Mouse (Mus musculus): ENCODE data around the gene Adap2. TPM values are rescaled to one million over a fixed set of nuclear protein-coding genes. Genes with fewer than 3 reads are reported as not detected.

The Adap2 gene
- 4.5 and 5.1 TPM in 2 replicates for polyA plus RNA-seq (2012; rRNA removed)

- DNase-seq: peak; percentile 86
- 1% methylated on average over 47 of the region's 47 CpGs for WGBS
- peaks cover 8% of the 10 kb centered on the region; the same call in 1 of the 2 replicates for H3K27me3 ChIP-seq (ENCODE audit: control insufficient read depth, insufficient read depth, low read length)
- H3K4me1 ChIP-seq (replicated peaks; ENCODE audit: control insufficient read depth, insufficient read depth, low read length): peaks cover 6% of the 10 kb centered on the region; the same call in 1 of the 2 replicates
- H3K27ac ChIP-seq (ENCODE audit: control insufficient read depth, insufficient read depth, low read length): no peak within 1 kb of the TSS
- H3K4me3 ChIP-seq (ENCODE audit: control insufficient read depth, insufficient read depth, low read length): peak within 1 kb of the TSS; percentile 65
- H3K36me3 ChIP-seq (ENCODE audit: control insufficient read depth, insufficient read depth, low read length): no peaks in the 10 kb centered on the region
- no peak; the same call in 1 of the 2 replicates for TF ChIP-seq CTCF (IDR thresholded peaks at IDR 0.05; ENCODE audit: borderline replicate concordance, control insufficient read depth, extremely low read depth, insufficient read depth, low read length, poor library complexity)
- TF ChIP-seq POLR2A (IDR thresholded peaks at IDR 0.05; ENCODE audit: control insufficient read depth, extremely low read depth, insufficient read depth, low read length, poor library complexity): 0 out of 2 replicates have a peak, but pooled peaks have one; percentile 9
Measured at GRCm38 (mm10) chr11:80153857-80154495, at the start of gene Adap2. Gene Adap2 (plus strand): TSS chr11:80154105.

- peaks cover 43% of the 10 kb centered on the region for H3K36me3 ChIP-seq (ENCODE audit: control insufficient read depth, insufficient read depth, low read length)
- TF ChIP-seq POLR2A (IDR thresholded peaks at IDR 0.05; ENCODE audit: control insufficient read depth, extremely low read depth, insufficient read depth, low read length, poor library complexity): no peak
- no peak for TF ChIP-seq CTCF (IDR thresholded peaks at IDR 0.05; ENCODE audit: borderline replicate concordance, control insufficient read depth, extremely low read depth, insufficient read depth, low read length, poor library complexity)
Measured at GRCm38 (mm10) chr11:80104407-80104806, 49.5 kb upstream of the Adap2 start.

GRCm38 (mm10) chr11:80116411-80116810, 37.5 kb upstream of the Adap2 start:
- DNase-seq: no peak
- Histone ChIP-seq H3K27me3 (ENCODE audit: control insufficient read depth, insufficient read depth, low read length) (no peaks in the 10 kb centered on the region), H3K4me3 (ENCODE audit: control insufficient read depth, insufficient read depth, low read length) (no peak overlapping the region), H3K36me3 (ENCODE audit: control insufficient read depth, insufficient read depth, low read length) (peaks cover 61% of the 10 kb centered on the region), H3K27ac (ENCODE audit: control insufficient read depth, insufficient read depth, low read length) (no peak overlapping the region), H3K4me1 (replicated peaks; ENCODE audit: control insufficient read depth, insufficient read depth, low read length) (no peaks in the 10 kb centered on the region)
- WGBS: 92% methylated on average over 1 of the region's 1 CpGs
- TF ChIP-seq CTCF (IDR thresholded peaks at IDR 0.05; ENCODE audit: borderline replicate concordance, control insufficient read depth, extremely low read depth, insufficient read depth, low read length, poor library complexity): no peak
- no peak for TF ChIP-seq POLR2A (IDR thresholded peaks at IDR 0.05; ENCODE audit: control insufficient read depth, extremely low read depth, insufficient read depth, low read length, poor library complexity)

More at GRCm38 (mm10) chr11:80104407-80104806, 49.5 kb upstream of the Adap2 start:
- WGBS: 89% methylated on average over 1 of the region's 1 CpGs
- Histone ChIP-seq H3K27ac (ENCODE audit: control insufficient read depth, insufficient read depth, low read length) (no peak overlapping the region), H3K27me3 (ENCODE audit: control insufficient read depth, insufficient read depth, low read length) (no peaks in the 10 kb centered on the region), H3K4me1 (replicated peaks; ENCODE audit: control insufficient read depth, insufficient read depth, low read length) (no peaks in the 10 kb centered on the region), H3K4me3 (ENCODE audit: control insufficient read depth, insufficient read depth, low read length) (no peak overlapping the region)
- no peak for DNase-seq

GRCm38 (mm10) chr11:80132050-80132449, 21.9 kb upstream of the Adap2 start:
- Histone ChIP-seq H3K4me1 (replicated peaks; ENCODE audit: control insufficient read depth, insufficient read depth, low read length) (peaks cover 8% of the 10 kb centered on the region), H3K36me3 (ENCODE audit: control insufficient read depth, insufficient read depth, low read length) (peaks cover 36% of the 10 kb centered on the region), H3K27ac (ENCODE audit: control insufficient read depth, insufficient read depth, low read length) (no peak overlapping the region), H3K4me3 (ENCODE audit: control insufficient read depth, insufficient read depth, low read length) (no peak overlapping the region), H3K27me3 (ENCODE audit: control insufficient read depth, insufficient read depth, low read length) (no peaks in the 10 kb centered on the region)
- 80% methylated on average over 1 of the region's 1 CpGs for WGBS
- TF ChIP-seq POLR2A (IDR thresholded peaks at IDR 0.05; ENCODE audit: control insufficient read depth, extremely low read depth, insufficient read depth, low read length, poor library complexity) (no peak), CTCF (IDR thresholded peaks at IDR 0.05; ENCODE audit: borderline replicate concordance, control insufficient read depth, extremely low read depth, insufficient read depth, low read length, poor library complexity) (no peak)
- no peak for DNase-seq

- peaks cover 31% of the 10 kb centered on the region; the same call in 1 of the 2 replicates for H3K36me3 ChIP-seq (ENCODE audit: control insufficient read depth, insufficient read depth, low read length)
- 77% methylated on average over 4 of the region's 4 CpGs for WGBS
- no peak overlapping the region for H3K4me3 ChIP-seq (ENCODE audit: control insufficient read depth, insufficient read depth, low read length)
- H3K27me3 ChIP-seq (ENCODE audit: control insufficient read depth, insufficient read depth, low read length): no peaks in the 10 kb centered on the region
- peaks cover 16% of the 10 kb centered on the region for H3K4me1 ChIP-seq (replicated peaks; ENCODE audit: control insufficient read depth, insufficient read depth, low read length)
- H3K27ac ChIP-seq (ENCODE audit: control insufficient read depth, insufficient read depth, low read length): no peak overlapping the region
- no peak for DNase-seq
- TF ChIP-seq POLR2A (IDR thresholded peaks at IDR 0.05; ENCODE audit: control insufficient read depth, extremely low read depth, insufficient read depth, low read length, poor library complexity) (no peak), CTCF (IDR thresholded peaks at IDR 0.05; ENCODE audit: borderline replicate concordance, control insufficient read depth, extremely low read depth, insufficient read depth, low read length, poor library complexity) (no peak)
Measured at GRCm38 (mm10) chr11:80134744-80135143, 19.2 kb upstream of the Adap2 start.

GRCm38 (mm10) chr11:80135954-80136683, 17.8 kb upstream of the Adap2 start:
- 62% methylated on average over 11 of the region's 11 CpGs for whole genome bisulfite sequencing
- H3K36me3 ChIP-seq (ENCODE audit: control insufficient read depth, insufficient read depth, low read length): peaks cover 28% of the 10 kb centered on the region; the same call in 1 of the 2 replicates
- peak overlapping the region; percentile 95 for H3K27ac ChIP-seq (ENCODE audit: control insufficient read depth, insufficient read depth, low read length)

More at GRCm38 (mm10) chr11:80135954-80136683, 17.8 kb upstream of the Adap2 start:
- peaks cover 17% of the 10 kb centered on the region for H3K4me1 ChIP-seq (replicated peaks; ENCODE audit: control insufficient read depth, insufficient read depth, low read length)
- no peaks in the 10 kb centered on the region for H3K27me3 ChIP-seq (ENCODE audit: control insufficient read depth, insufficient read depth, low read length)
- TF ChIP-seq CTCF (IDR thresholded peaks at IDR 0.05; ENCODE audit: borderline replicate concordance, control insufficient read depth, extremely low read depth, insufficient read depth, low read length, poor library complexity) (no peak), POLR2A (IDR thresholded peaks at IDR 0.05; ENCODE audit: control insufficient read depth, extremely low read depth, insufficient read depth, low read length, poor library complexity) (no peak)
- peak overlapping the region; percentile 4; the same call in 1 of the 2 replicates for H3K4me3 ChIP-seq (ENCODE audit: control insufficient read depth, insufficient read depth, low read length)
- peak; percentile 51 for DNase-seq

Measured in thymus, adult 2 months (tissue).